Mouse (Mus musculus): ENCODE data around the gene Cyld. TPM values are rescaled to one million over a fixed set of nuclear protein-coding genes. Genes with fewer than 3 reads are reported as not detected.

Cyld gene
- total RNA-seq, 2 experiments from 2014 or later, result 5.4 to 11.9 TPM

GRCm38 (mm10) chr8:88686226-88686905 lies 10.5 kb upstream of the Cyld start:
- ATAC-seq (replicated peaks; ENCODE audit: low FRiP score, poor library complexity, severe bottlenecking), result no peak

GRCm38 (mm10) chr8:88686906-88687235 lies 10.0 kb upstream of the Cyld start:
- ATAC-seq (replicated peaks; ENCODE audit: low FRiP score, poor library complexity, severe bottlenecking), result no peak

- ATAC-seq (replicated peaks; ENCODE audit: low FRiP score, poor library complexity, severe bottlenecking), result no peak
Measured at GRCm38 (mm10) chr8:88689151-88689550, 7.7 kb upstream of the Cyld start.

- no peak for ATAC-seq (replicated peaks; ENCODE audit: low FRiP score, poor library complexity, severe bottlenecking)
Measured at GRCm38 (mm10) chr8:88689891-88690290, 6.9 kb upstream of the Cyld start.

- ATAC-seq (replicated peaks; ENCODE audit: low FRiP score, poor library complexity, severe bottlenecking), result no peak
Measured at GRCm38 (mm10) chr8:88691342-88691948, 5.4 kb upstream of the Cyld start.

- no peak for ATAC-seq (replicated peaks; ENCODE audit: low FRiP score, poor library complexity, severe bottlenecking)
Measured at GRCm38 (mm10) chr8:88691961-88692360, 4.9 kb upstream of the Cyld start.

- no peak for ATAC-seq (replicated peaks; ENCODE audit: low FRiP score, poor library complexity, severe bottlenecking)
Measured at GRCm38 (mm10) chr8:88692866-88693265, 4.0 kb upstream of the Cyld start.

- ATAC-seq (replicated peaks; ENCODE audit: low FRiP score, poor library complexity, severe bottlenecking), result no peak
Measured at GRCm38 (mm10) chr8:88693376-88693775, 3.5 kb upstream of the Cyld start.

GRCm38 (mm10) chr8:88694291-88694690 lies 2.5 kb upstream of the Cyld start:
- ATAC-seq (replicated peaks; ENCODE audit: low FRiP score, poor library complexity, severe bottlenecking), result no peak

GRCm38 (mm10) chr8:88696228-88696627 lies 600 bp upstream of the Cyld start:
- peak; percentile 13 for ATAC-seq (replicated peaks; ENCODE audit: low FRiP score, poor library complexity, severe bottlenecking)

GRCm38 (mm10) chr8:88697642-88698031 lies 809 bp downstream of the Cyld start:
- no peak for ATAC-seq (replicated peaks; ENCODE audit: low FRiP score, poor library complexity, severe bottlenecking)

GRCm38 (mm10) chr8:88698048-88698447 lies 1.2 kb downstream of the Cyld start:
- no peak for ATAC-seq (replicated peaks; ENCODE audit: low FRiP score, poor library complexity, severe bottlenecking)

GRCm38 (mm10) chr8:88701611-88702010 lies 4.8 kb downstream of the Cyld start:
- ATAC-seq (replicated peaks; ENCODE audit: low FRiP score, poor library complexity, severe bottlenecking), result no peak

- no peak for ATAC-seq (replicated peaks; ENCODE audit: low FRiP score, poor library complexity, severe bottlenecking)
Measured at GRCm38 (mm10) chr8:88702816-88703215, 6.0 kb downstream of the Cyld start.

- ATAC-seq (replicated peaks; ENCODE audit: low FRiP score, poor library complexity, severe bottlenecking), result no peak
Measured at GRCm38 (mm10) chr8:88723256-88723963, 26.6 kb downstream of the Cyld start.

GRCm38 (mm10) chr8:88755175-88755791 lies 58.5 kb downstream of the Cyld start:
- peak; percentile 80 for ATAC-seq (replicated peaks; ENCODE audit: low FRiP score, poor library complexity, severe bottlenecking)

- ATAC-seq (replicated peaks; ENCODE audit: low FRiP score, poor library complexity, severe bottlenecking), result no peak
Measured at GRCm38 (mm10) chr8:88761980-88762379, 65.2 kb downstream of the Cyld start.

- ATAC-seq (replicated peaks; ENCODE audit: low FRiP score, poor library complexity, severe bottlenecking), result no peak
Measured at GRCm38 (mm10) chr8:88771241-88771640, 74.4 kb downstream of the Cyld start.

GRCm38 (mm10) chr8:88774593-88775297 lies 77.9 kb downstream of the Cyld start:
- ATAC-seq (replicated peaks; ENCODE audit: low FRiP score, poor library complexity, severe bottlenecking), result no peak

GRCm38 (mm10) chr8:88775298-88775646 lies 78.4 kb downstream of the Cyld start:
- ATAC-seq (replicated peaks; ENCODE audit: low FRiP score, poor library complexity, severe bottlenecking), result no peak
